Mouse (Mus musculus): ENCODE measurements around the gene Npas3.

The Npas3 gene

DNA sequence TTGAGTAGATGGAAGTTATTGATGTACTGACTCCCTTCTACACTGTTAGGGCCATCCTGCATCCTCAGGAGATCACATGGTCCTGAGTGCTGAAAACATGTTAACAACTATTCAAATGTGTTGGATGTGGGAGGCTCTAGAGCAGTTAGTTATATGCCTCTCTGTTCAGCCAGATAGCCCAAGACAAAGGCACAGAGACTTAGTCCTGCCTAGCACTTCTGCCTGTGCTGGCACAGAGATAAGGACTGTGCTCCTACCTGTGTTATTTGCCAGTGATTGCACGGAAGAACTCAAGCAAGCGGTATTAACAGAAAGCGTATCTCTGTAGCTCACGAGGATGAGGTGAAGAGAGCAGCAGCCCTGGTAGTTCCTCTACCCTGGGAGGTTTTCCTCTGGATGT, 571.5 kb downstream of the Npas3 start:
- DNase-seq = no peak

DNA sequence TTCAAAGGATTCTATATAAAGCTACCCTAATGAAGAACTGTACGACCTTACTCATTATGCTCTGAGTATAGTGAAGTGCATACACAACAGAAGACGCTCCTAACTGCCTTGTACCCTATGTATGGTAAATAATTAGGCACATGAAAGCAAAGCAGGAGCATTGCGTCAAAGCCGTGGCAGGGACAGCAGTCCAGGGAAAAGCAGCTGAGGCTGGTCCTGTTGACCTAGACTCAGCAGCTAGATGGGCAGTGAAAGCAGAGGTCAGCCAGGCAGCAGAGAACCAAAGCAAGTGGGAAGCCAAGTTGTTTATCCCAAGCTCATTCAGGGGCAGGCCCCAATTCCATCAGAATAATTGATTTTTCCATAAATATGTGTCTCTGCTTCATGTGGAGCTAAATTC, 574.4 kb downstream of the Npas3 start:
- no peak for DNase-seq

DNA sequence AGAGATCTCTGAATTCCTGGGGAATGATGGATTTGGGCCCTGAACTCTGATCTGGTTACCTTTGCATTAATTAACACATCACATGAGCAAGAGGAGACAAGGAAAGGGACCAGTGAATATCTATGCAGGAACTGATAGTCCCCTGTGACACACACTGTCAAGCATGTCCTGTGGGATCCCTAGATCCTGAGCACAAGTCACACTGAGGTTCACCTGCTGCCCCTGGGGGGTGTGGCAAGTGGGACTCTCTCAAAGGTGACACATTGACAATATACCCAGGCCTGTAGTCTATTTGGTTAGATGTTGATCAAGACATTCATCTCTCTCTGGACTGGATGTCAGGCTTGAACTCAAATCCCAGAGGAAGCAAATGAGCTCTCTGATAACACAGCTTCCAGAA, 576.8 kb downstream of the Npas3 start:
- no peak for DNase-seq

DNA sequence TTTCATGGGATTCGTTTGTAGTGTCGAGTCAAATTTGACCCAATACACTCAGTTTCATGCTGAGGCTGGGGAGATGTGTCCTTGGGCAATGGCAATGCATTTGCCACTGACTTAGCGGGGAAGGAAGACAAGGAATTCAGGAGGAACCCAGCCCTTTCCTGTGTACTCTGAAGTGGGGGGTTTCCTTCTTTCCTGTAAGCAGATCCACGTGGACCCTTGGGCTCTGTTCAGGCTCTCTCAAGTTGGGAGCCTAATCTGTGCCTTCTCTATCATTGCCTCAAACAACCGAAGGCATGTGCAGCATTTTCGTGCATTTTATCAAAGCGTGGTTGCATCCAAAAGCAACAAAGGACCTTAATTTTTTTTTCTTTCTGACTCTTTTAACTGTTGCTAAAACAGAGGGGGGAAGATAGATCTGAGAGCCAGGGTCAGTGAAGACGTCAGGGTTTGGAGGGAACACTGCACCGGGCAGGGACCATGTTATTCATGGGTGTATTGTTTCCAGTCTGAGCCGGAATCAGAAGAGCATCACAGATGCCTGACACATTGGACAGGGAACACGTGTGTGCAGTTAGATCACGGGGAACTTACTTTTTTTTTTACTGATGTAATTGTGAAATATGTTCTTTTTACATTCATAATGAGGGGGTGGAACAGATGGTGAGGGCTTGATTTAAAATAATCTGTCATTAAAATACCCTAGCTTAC, 577.6 kb downstream of the Npas3 start:
- DNase-seq = peak; percentile 25

DNA sequence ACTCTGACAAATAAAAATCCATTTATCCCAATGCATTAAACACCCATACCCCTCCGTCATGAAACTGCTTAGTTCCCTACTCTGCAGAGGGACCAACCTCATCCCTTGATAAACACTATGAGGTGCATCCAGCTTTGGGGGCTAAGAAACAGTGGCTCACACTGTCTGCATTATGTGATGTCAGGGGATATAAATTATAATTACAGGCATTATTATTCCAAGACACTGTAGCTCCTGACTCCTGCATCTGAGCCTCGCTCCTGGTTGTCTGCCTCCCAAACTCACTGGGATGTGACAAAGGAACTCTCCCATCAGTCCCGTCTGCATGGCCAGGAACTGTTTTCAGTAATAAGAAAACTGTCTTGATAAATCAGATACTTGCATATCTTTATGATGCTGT, 578.3 kb downstream of the Npas3 start:
- DNase-seq = no peak

DNA sequence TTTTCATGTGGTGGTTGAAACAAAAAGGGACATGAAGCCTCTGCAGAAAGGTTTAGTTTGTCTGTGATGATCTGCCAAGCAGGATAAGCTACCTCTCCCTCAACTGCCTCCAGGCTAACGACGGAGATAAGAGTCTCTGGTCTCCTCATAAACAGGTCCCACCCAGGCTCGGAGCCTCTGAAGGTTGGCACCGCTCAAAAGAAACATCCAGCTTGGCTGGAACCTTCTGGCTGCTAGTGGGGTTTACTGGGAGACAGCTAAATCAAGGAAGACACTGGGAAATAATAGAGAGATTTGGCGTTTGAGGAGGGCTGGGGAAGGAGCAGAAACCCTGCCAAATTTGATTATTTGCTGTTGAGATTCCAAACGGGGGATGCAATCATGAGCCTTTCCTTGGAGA, 584.1 kb downstream of the Npas3 start:
- peak; percentile 23 for DNase-seq

DNA sequence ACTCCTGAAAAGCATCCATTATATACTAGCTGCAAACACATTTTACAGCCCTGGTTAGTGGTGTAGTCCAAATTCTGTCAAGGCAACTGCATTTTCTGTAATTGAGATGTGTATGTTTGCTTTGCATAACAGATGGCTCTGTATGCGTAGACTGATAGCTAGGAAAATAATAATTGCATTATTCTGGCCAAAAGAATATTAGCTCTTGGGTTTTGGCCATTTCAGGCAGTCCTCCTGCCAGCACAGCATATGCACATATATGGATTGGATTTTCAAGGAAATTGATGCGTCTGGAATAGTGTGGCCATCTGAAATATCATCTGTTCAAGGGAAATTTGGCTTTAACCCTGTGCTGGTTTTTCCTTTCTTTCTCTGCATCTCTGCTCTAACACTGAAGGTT, 584.9 kb downstream of the Npas3 start:
- DNase-seq = no peak

DNA sequence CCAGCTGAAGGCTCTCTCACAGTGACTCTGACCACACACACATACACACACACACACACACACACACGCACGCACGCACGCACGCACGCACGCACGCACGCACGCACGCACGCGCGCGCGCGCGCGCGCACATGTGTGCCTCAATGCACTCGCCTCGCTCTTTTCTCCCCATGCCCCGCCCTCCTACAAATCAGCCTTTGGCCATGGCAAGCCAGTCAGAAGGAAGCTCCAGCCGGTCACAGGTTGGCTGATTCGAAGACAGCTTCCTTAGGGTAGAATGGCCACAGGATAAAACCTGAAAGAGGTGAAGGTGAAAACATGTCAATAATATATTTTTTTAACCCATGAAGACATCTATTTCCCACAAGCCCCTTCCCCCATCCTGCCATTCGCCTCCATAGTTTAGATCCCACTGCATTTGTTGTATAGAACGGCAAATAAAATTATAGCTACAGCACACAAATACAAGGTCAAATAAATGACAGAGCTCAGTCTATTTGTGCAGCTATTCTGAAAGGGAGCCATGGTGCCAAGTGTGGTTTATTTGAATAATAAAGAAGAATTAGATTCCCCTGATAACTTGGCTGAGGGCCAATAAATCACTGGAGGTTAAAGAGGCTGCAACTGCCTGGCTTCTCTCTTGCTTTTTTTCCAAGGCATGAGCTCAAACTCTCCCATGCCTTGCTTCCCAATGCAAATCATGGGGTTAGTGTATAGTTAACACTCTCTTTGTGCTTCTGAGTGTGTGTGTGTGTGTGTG, 587.7 kb downstream of the Npas3 start:
- peak; percentile 28 for DNase-seq

DNA sequence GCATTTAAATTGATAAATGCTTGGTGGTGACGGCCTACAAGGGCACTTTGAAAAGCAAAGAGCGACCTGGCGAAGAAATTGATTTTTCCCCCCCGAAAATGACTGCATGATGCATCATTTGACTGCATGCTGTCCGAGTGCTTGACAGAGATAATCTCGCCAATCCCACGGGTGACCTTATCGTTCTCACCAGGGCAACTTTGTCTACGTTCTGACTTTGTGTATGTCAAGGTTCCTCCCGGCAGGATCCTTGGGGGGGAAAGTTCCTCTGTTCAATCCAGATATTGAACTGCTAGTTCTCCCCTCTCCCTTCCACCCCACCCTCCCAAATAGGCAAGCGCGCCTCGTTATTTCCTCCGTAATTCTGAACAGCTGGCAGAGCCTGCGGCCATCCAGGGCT, 588.9 kb downstream of the Npas3 start:
- no peak for DNase-seq

DNA sequence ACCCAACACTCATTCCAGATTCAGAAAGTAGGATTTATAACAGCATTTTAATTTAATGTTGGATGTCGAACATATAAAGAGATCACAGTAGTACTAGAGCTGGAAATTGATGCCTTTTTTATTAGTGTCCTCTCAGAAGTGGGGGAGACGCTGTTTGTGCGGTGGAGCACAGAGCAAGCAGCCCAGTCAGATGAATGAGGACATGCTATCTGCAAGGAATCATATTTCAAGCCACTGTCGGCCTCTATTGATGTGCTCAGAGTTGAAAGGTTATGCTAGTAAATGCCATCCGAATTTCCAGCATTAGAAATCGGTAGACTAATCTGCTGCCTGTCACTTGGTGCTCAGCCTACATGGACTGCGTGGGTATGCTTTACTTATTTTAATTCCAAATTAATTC, 590.1 kb downstream of the Npas3 start:
- no peak for DNase-seq

DNA sequence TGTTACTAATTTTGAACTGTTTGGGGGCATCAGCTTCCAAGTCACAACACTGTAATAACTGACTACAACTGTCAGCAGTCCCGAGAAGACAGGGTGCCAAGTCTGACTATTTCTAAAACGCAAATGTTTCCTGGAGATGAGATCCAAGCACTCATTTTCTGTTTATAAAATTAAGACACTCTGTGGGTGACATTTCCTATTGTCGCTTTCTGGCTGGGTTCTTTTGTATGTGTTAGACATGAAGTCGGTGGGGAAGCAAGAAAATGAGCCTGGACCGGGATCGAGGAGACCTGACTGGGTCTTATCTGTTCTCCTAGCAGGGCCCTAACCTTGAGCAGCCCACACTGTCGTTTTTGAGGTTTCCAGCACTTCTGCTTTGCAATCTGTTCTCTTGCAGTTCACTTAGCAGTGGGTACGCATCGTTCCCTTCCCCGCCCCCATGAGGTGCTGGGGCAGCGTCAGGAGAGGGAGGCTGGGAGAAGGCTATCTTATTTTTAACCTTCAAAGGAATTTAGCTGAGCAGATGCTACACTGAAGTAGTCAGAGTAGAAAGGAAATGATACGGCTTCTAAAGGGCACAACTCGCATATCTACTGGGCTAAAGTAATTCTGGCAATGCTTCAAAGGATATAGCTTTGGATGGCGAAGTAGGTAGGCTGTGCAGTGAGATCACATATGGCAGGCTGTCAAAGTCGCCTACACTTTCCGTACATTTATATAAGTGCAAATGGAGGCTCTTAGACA, 593.6 kb downstream of the Npas3 start:
- no peak for DNase-seq

DNA sequence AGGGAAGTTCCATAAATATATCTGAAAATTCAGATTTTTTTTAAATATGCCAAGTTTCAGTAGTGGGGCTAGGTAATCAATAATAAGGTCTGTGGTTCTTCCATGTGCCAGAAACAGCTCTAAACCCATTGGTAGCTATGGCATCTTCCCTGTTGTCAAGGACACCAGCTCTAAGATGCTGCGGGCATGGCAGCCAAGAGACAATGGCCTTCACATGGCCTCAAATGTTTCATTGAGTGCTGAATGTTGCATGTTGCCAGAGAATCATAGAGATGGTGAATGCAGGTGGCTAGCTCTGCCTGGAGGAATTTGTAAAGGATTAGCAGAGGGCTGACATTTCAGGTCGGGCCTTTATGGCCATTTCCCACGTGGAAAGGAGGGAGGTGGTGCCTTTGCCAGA, 595.1 kb downstream of the Npas3 start:
- no peak for DNase-seq

DNA sequence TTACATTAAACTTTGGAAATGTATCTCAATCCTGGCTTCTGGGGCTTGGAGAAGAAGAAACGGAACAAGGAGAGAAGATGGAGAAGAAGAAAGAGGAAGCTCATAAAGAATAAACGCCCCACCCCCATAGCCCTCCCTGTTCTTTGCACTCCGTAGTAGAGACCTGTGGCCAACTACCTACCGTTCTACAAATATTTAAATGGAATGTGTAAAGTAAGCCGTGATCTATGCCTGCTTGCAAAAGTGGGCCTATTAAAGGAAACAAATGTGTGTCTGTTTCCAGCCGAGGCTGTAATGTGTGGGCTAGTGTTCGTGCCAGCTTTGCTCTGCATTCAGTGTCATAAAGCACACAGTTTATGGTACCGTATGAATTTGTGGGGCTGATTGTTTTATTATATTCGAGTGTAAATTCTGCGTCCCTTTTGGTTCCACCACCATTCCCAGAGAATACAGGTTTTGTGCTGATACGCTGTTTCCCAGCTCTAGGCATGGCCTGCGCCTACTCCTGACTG, 597.7 kb downstream of the Npas3 start:
- DNase-seq = no peak

DNA sequence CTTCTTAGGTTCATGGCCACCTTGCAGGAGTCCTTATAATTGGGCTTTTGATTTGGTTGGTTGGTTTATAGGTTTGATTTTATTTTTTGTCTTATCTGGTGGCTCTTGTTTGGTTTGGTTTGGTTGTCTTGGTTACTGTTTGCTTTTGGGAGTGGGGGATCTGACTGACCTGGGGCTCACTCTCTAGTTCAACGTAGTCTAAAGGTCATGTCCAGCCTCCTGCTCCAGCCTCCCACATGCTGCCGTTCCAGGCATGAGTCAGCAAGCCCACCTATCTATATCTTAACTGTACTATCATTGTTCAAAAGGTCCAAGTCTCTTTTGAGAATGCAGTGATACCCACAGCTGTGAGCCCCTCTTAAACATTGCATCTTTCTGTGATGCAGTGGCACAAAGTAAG, 600.8 kb downstream of the Npas3 start:
- no peak for DNase-seq

DNA sequence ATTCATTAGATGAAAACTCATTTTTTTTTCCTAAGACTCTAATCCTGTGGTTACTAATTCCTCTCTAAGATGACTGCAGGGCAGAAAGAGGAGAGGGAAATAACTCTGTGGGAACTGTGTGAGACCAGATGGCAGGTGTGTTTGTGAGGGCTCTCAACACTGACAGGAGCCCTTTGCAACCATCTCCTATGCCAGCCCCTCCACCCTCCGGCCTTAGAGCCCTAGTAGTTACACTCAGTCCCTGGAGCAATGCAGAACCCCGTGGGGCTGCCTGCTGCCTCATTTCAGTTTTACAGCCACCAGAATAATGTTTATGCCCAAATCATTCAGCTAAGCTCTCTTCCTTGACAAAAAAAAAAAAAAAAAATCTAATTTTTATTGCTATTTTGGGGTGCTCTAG, 604.0 kb downstream of the Npas3 start:
- no peak for DNase-seq

DNA sequence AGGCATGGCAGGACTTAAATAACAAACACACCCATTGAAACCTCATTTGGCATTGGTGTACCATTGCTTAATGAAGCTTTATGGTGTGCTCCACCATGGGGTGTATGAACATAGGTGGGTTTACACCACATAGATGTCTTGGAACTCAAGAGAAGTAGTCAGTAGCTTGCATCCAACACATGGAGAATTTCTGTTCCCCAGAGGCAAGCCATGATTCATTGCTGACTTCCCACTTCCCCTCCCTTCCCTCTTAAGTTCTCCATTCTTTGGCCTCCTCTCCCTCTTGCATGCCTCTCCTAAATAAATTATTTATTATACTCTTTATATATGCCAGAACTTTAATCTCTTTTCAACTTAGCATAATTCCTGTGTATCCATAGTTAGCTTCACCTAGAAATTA, 611.7 kb downstream of the Npas3 start:
- DNase-seq = no peak

DNA sequence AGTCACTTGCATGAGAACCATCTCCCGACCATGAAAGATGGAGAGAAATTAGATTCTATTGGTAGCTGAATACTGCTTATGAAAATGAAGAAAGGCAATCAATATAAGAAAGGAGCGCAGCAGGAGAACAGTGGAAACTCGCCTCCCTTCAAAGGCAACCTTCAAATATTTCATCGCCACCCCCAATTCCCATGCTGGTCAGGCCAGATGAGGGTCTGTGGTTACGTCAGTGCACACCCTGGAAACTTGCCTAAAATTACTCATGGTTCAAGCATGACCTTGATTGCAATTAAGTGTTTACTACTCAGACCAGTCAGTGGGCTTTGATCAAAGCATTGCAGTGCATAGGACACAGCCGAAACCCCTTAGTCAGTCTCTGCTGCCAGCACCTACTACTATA, 613.8 kb downstream of the Npas3 start:
- no peak for DNase-seq

DNA sequence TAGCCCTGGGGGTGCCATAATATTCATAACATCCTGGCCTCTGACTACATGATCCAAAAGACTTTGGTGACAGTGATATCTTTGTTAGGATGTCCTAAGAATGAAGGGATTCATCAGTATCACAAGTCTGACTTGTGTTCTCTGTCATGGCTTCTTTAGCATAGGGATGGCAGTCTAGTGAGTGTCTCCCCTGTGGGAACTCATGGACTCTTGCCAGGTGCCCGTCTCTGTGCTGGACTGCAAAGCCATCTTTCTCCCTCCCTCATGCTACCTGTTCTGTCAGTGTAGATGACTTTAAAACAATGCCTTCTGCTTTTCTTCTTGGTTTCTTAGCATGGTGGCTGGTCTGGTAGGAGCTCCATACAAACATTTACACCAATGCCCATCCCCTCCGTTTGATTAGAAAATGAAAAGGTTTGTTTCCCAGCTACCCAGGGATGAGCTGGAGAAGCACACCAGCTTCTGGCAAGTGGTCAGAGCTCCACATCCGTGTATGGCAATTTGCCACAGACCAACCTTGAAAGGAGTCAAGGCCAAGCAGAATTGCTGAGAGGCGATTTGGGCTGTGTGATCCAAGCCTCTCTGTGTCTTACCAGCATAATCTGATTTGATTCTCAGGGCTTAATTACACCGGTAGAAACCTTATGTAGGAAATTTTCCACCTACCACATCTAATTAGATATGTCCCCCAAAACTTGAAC, 616.1 kb downstream of the Npas3 start:
- no peak for DNase-seq

DNA sequence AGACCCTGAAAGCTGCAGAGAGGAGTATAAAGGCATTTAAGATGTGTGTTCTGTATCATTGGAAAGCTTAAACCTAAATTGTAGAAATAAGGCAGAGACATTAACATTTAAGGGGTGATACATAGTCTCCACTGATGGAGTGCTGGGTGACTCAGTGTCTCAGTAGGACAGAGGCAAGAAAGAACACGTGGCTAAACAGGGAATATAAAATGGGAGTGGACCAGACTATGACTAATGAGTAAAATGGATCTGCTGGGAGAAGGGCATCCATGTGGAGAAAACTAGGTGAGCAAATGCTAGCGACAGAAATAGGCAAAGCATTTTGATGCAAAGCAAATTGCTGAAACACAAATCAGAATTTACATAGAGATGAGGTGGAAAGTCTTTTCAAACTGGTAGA, 617.2 kb downstream of the Npas3 start:
- no peak for DNase-seq

DNA sequence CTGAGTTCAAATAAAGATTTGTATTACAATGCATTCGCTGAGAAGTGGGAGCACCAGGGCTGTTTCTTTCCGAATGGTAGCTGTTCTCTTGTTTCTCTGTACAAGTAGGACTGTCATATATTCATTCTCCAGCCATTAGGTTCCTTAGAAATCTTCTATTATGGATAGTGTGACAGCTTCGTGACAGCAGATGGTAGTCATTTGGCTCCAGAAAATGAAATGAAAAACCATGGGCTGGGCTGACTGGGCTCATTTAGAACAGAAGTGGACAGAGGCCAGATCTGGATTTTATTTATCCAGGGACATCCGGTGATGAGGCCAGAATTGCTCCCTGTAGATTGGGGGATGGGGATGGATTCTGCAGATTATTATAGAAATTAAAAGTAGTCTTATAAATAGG, 621.5 kb downstream of the Npas3 start:
- no peak for DNase-seq

DNA sequence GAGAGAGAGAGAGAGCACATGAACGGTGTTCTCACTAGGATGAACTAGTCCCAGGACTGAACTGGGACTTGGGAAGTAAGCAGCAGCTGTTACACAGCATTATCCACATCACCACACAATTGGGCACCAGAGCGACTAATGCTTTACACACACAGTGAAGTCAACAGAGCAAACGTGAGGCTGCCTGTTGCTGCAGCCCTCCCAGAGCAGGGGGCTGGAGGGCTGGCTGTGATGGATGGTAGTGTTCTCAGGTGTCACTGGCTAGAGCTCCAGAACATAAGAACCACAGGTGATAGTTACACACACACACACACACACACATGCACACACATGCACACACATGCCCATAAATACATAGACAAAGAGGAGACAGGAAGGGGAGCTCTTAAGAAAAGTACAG, 626.7 kb downstream of the Npas3 start:
- no peak for DNase-seq

DNA sequence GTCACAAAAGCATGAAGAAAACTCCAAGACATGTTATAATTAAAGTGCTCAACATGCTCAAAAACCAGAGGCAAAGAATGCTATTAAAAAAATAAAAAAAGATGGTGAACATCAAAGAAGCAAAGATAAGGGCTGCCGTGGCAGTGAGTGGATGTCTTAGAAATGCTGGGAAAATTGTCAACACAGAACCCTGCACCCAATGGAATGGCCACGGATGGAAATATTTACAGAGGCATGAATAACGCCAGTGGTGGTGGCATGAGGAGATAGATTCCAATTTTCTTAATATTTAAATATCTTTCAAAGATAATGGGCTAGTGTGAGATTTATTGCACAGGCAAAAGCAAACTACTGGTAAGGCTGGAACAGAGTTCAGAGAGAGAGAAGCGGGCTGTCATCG, 628.2 kb downstream of the Npas3 start:
- DNase-seq = no peak

DNA sequence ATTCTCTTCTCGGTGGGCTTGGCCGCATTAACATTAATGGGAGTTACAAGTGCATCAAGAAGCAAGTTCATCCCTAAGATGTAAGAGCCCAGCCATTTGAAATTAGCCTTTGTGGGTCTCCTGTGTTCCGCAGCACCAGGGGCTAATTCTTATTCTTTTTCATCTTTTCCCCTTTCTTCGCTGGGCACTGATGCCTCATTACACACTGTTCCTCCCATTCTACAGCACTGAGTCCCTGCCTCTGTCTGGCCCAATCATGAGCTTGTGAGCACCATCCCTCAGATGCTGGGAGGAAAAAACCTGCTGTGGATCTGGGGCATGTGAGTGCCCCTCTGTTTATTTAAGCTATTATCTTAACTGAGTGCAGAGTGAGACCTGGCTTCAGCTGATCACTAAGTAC, 633.2 kb downstream of the Npas3 start:
- no peak for DNase-seq

All from lung, postnatal 36 days (tissue).